Mouse (Mus musculus): ENCODE measurements at regions not wholly inside any gene's neighbourhood (a gene's known extent, or its start where the extent isn't known, plus 50 kb on each side); places are given as distances from the start of the nearest gene placed in this dataset.

GRCm38 (mm10) chr2:159731305-159731704, 602.7 kb downstream of the Gm826 start:
- H3K9ac ChIP-seq (ENCODE audit: low read depth, low read length), result no peak overlapping the region
- no peak overlapping the region; the same call in 1 of the 2 replicates for H3K27ac ChIP-seq
- peaks cover 4% of the 10 kb centered on the region; the same call in 1 of the 2 replicates for H3K4me1 ChIP-seq (ENCODE audit: control insufficient read depth, insufficient read depth, low read length)
- H3K27me3 ChIP-seq (ENCODE audit: control insufficient read depth, insufficient read depth, low read length), result no peaks in the 10 kb centered on the region
- TF ChIP-seq CTCF (IDR thresholded peaks at IDR 0.05), result no peak
- no peak for TF ChIP-seq POLR2A (IDR thresholded peaks at IDR 0.05; ENCODE audit: insufficient read depth, low read depth, low read length)
- TF ChIP-seq EP300 (IDR thresholded peaks at IDR 0.05; ENCODE audit: insufficient read depth, low read depth, low read length), result no peak
- H3K4me3 ChIP-seq, result no peak overlapping the region
- H3K79me2 ChIP-seq (replicated peaks; ENCODE audit: control insufficient read depth, insufficient read depth, low read length), result no peaks in the 10 kb centered on the region
- DNase-seq, result no peak
- intact Hi-C loops (cut with DNase I), result no loop called here
- H3K36me3 ChIP-seq (ENCODE audit: control insufficient read depth, insufficient read depth, low read length), result no peaks in the 10 kb centered on the region; the same call in 1 of the 2 replicates

GRCm38 (mm10) chr2:159732413-159732812, 601.5 kb downstream of the Gm826 start:
- H3K27me3 ChIP-seq (ENCODE audit: control insufficient read depth, insufficient read depth, low read length), result no peaks in the 10 kb centered on the region
- WGBS, result 12% methylated on average over 3 of the region's 3 CpGs
- H3K79me2 ChIP-seq (replicated peaks; ENCODE audit: control insufficient read depth, insufficient read depth, low read length), result no peaks in the 10 kb centered on the region
- TF ChIP-seq EP300 (IDR thresholded peaks at IDR 0.05; ENCODE audit: insufficient read depth, low read depth, low read length), result no peak
- no peak for TF ChIP-seq POLR2A (IDR thresholded peaks at IDR 0.05; ENCODE audit: insufficient read depth, low read depth, low read length)
- H3K9ac ChIP-seq (ENCODE audit: low read depth, low read length), result no peak overlapping the region
- DNase-seq, result peak in 1 of 2 experiments; percentile 37
- intact Hi-C loops (cut with DNase I), result no loop called here
- H3K36me3 ChIP-seq (ENCODE audit: control insufficient read depth, insufficient read depth, low read length), result no peaks in the 10 kb centered on the region; the same call in 1 of the 2 replicates
- H3K4me3 ChIP-seq, result no peak overlapping the region
- peaks cover 4% of the 10 kb centered on the region; the same call in 1 of the 2 replicates for H3K4me1 ChIP-seq (ENCODE audit: control insufficient read depth, insufficient read depth, low read length)
- H3K27ac ChIP-seq, result peak overlapping the region; percentile 71

GRCm38 (mm10) chr2:159734576-159734975, 599.4 kb downstream of the Gm826 start:
- H3K4me3 ChIP-seq, result no peak overlapping the region
- DNase-seq, result no peak
- peaks cover 4% of the 10 kb centered on the region; the same call in 1 of the 2 replicates for H3K4me1 ChIP-seq (ENCODE audit: control insufficient read depth, insufficient read depth, low read length)
- intact Hi-C loops (cut with DNase I), result no loop called here
- H3K27ac ChIP-seq, result no peak overlapping the region
- TF ChIP-seq POLR2A (IDR thresholded peaks at IDR 0.05; ENCODE audit: insufficient read depth, low read depth, low read length) (no peak), CTCF (IDR thresholded peaks at IDR 0.05) (no peak), EP300 (IDR thresholded peaks at IDR 0.05; ENCODE audit: insufficient read depth, low read depth, low read length) (no peak)
- no peaks in the 10 kb centered on the region for H3K79me2 ChIP-seq (replicated peaks; ENCODE audit: control insufficient read depth, insufficient read depth, low read length)
- no peaks in the 10 kb centered on the region for H3K27me3 ChIP-seq (ENCODE audit: control insufficient read depth, insufficient read depth, low read length)
- WGBS, result 64% methylated on average over 5 of the region's 5 CpGs
- H3K9ac ChIP-seq (ENCODE audit: low read depth, low read length), result no peak overlapping the region
- no peaks in the 10 kb centered on the region; the same call in 1 of the 2 replicates for H3K36me3 ChIP-seq (ENCODE audit: control insufficient read depth, insufficient read depth, low read length)

- TF ChIP-seq EP300 (IDR thresholded peaks at IDR 0.05; ENCODE audit: insufficient read depth, low read depth, low read length) (no peak), CTCF (IDR thresholded peaks at IDR 0.05) (no peak), POLR2A (IDR thresholded peaks at IDR 0.05; ENCODE audit: insufficient read depth, low read depth, low read length) (no peak)
- Histone ChIP-seq H3K79me2 (replicated peaks; ENCODE audit: control insufficient read depth, insufficient read depth, low read length) (no peaks in the 10 kb centered on the region), H3K4me3 (no peak overlapping the region), H3K36me3 (ENCODE audit: control insufficient read depth, insufficient read depth, low read length) (no peaks in the 10 kb centered on the region), H3K9ac (ENCODE audit: low read depth, low read length) (no peak overlapping the region), H3K27me3 (ENCODE audit: control insufficient read depth, insufficient read depth, low read length) (no peaks in the 10 kb centered on the region), H3K4me1 (ENCODE audit: control insufficient read depth, insufficient read depth, low read length) (no peaks in the 10 kb centered on the region), H3K27ac (no peak overlapping the region)
- peak; percentile 19 to 20 for DNase-seq
- intact Hi-C loops (cut with DNase I), result no loop called here
- 64% methylated on average over 7 of the region's 7 CpGs for WGBS
These were observed 578.4 kb downstream of the Gm826 start for GRCm38 (mm10) chr2:159755541-159756011.

GRCm38 (mm10) chr2:159760806-159761205, 573.2 kb downstream of the Gm826 start:
- intact Hi-C loops (cut with DNase I), result no loop called here
- TF ChIP-seq CTCF (IDR thresholded peaks at IDR 0.05) (no peak), POLR2A (IDR thresholded peaks at IDR 0.05; ENCODE audit: insufficient read depth, low read depth, low read length) (no peak), EP300 (IDR thresholded peaks at IDR 0.05; ENCODE audit: insufficient read depth, low read depth, low read length) (no peak)
- no peak overlapping the region for H3K4me3 ChIP-seq
- no peaks in the 10 kb centered on the region for H3K36me3 ChIP-seq (ENCODE audit: control insufficient read depth, insufficient read depth, low read length)
- H3K4me1 ChIP-seq (ENCODE audit: control insufficient read depth, insufficient read depth, low read length), result no peaks in the 10 kb centered on the region
- no peak overlapping the region for H3K9ac ChIP-seq (ENCODE audit: low read depth, low read length)
- no peaks in the 10 kb centered on the region for H3K27me3 ChIP-seq (ENCODE audit: control insufficient read depth, insufficient read depth, low read length)
- H3K27ac ChIP-seq, result no peak overlapping the region
- H3K79me2 ChIP-seq (replicated peaks; ENCODE audit: control insufficient read depth, insufficient read depth, low read length), result no peaks in the 10 kb centered on the region
- WGBS, result 90% methylated on average over 6 of the region's 6 CpGs
- DNase-seq, result no peak

GRCm38 (mm10) chr2:159763115-159763514, 570.8 kb downstream of the Gm826 start:
- H3K79me2 ChIP-seq (replicated peaks; ENCODE audit: control insufficient read depth, insufficient read depth, low read length), result no peaks in the 10 kb centered on the region
- intact Hi-C loops (cut with DNase I), result no loop called here
- 59% methylated on average over 6 of the region's 6 CpGs for WGBS

More at GRCm38 (mm10) chr2:159763115-159763514, 570.8 kb downstream of the Gm826 start:
- Histone ChIP-seq H3K27me3 (ENCODE audit: control insufficient read depth, insufficient read depth, low read length) (no peaks in the 10 kb centered on the region), H3K36me3 (ENCODE audit: control insufficient read depth, insufficient read depth, low read length) (no peaks in the 10 kb centered on the region), H3K4me1 (ENCODE audit: control insufficient read depth, insufficient read depth, low read length) (no peaks in the 10 kb centered on the region), H3K27ac (no peak overlapping the region), H3K4me3 (no peak overlapping the region), H3K9ac (ENCODE audit: low read depth, low read length) (no peak overlapping the region)
- DNase-seq, result no peak
- TF ChIP-seq CTCF (IDR thresholded peaks at IDR 0.05) (no peak), POLR2A (IDR thresholded peaks at IDR 0.05; ENCODE audit: insufficient read depth, low read depth, low read length) (no peak), EP300 (IDR thresholded peaks at IDR 0.05; ENCODE audit: insufficient read depth, low read depth, low read length) (no peak)

Small RNA genes in the stretch of these regions (microRNA-seq; reads per million reads assigned to microRNA genes)
- gene Gm44319, result 0 reads per million in 2 experiments
